Mouse (Mus musculus) myocyte (in vitro differentiated cells): Measurements from ENCODE around the gene Srgn. TPM values are rescaled to one million over a fixed set of nuclear protein-coding genes. Genes with fewer than 3 reads are reported as not detected.
A peak's percentile ranks its signal among the peaks of the same experiment; 100 is the strongest.

Experiments
- H3K27me3 ChIP-seq: one replicate; pipeline ENCODE4 v1.6.1; 2011; ENCODE audit not compliant: control insufficient read depth, insufficient read depth, insufficient read length
- H3K36me3 ChIP-seq: one replicate; pipeline ENCODE4 v1.6.1; 2011; ENCODE audit not compliant: control insufficient read depth, insufficient read depth
- H3K4me2 ChIP-seq: one replicate; pipeline ENCODE4 v1.6.1; 2011; ENCODE audit warnings: low read depth, control low read depth
- H3K4me3 ChIP-seq: one replicate; pipeline ENCODE4 v1.5.1; 2011; ENCODE audit warnings: mild to moderate bottlenecking, control low read depth, moderate library complexity
- H3K79me2 ChIP-seq: one replicate; pipeline ENCODE4 v1.6.1; 2011; ENCODE audit not compliant: control insufficient read depth, insufficient read depth
- H3ac ChIP-seq: one replicate; pipeline ENCODE4 v1.6.1; 2011; ENCODE audit not compliant: control insufficient read depth, insufficient read length
- CEBPB ChIP-seq: IDR thresholded peaks from 2 replicates; pipeline ENCODE4 v1.6.1; 2011; ENCODE audit warnings: mild to moderate bottlenecking, moderate library complexity; ENCODE audit not compliant: poor library complexity, insufficient read depth, severe bottlenecking
- E2F4 ChIP-seq: IDR thresholded peaks from one replicate; pipeline ENCODE4 v1.6.1; 2011; ENCODE audit warnings: mild to moderate bottlenecking, control low read depth, moderate library complexity; ENCODE audit not compliant: insufficient read depth
- MAX ChIP-seq: IDR thresholded peaks from one replicate; pipeline ENCODE4 v1.6.1; 2011; ENCODE audit warnings: low read depth, mild to moderate bottlenecking, control low read depth
- MYOD1 ChIP-seq, 3 experiments: IDR thresholded peaks; one replicate each; pipeline ENCODE4 v1.6.1; 2011; ENCODE audit warnings: control low read depth in 2 of 3, low read depth in 2 of 3, mild to moderate bottlenecking in 2 of 3, moderate library complexity in 1 of 3; ENCODE audit not compliant: insufficient read length in 2 of 3, control insufficient read depth in 1 of 3
- MYOG ChIP-seq, 3 experiments: IDR thresholded peaks; one replicate each; pipeline ENCODE4 v1.6.1; 2011; ENCODE audit warnings: control low read depth in 2 of 3, low read depth in 2 of 3, mild to moderate bottlenecking in 2 of 3; ENCODE audit not compliant: insufficient read length in 2 of 3, control insufficient read depth in 1 of 3, insufficient read depth in 1 of 3
- POLR2A ChIP-seq: IDR thresholded peaks from one replicate; pipeline ENCODE4 v1.6.1; 2011; ENCODE audit warnings: low read depth, mild to moderate bottlenecking, control low read depth, moderate library complexity; ENCODE audit not compliant: insufficient read length
- POLR2AphosphoS2 ChIP-seq: IDR thresholded peaks from one replicate; pipeline ENCODE4 v1.6.1; 2011; ENCODE audit warnings: low read depth, control low read depth; ENCODE audit not compliant: insufficient read length
- REST ChIP-seq: IDR thresholded peaks from one replicate; pipeline ENCODE4 v1.6.1; 2011; ENCODE audit warnings: mild to moderate bottlenecking, control low read depth, moderate library complexity; ENCODE audit not compliant: insufficient read depth, insufficient read length
- SRF ChIP-seq: IDR thresholded peaks from one replicate; pipeline ENCODE4 v1.6.1; 2011; ENCODE audit warnings: low read depth; ENCODE audit not compliant: control insufficient read depth, insufficient read length
- TCF12 ChIP-seq: IDR thresholded peaks from one replicate; pipeline ENCODE4 v1.6.1; 2011; ENCODE audit warnings: mild to moderate bottlenecking, control low read depth; ENCODE audit not compliant: poor library complexity, insufficient read depth, severe bottlenecking
- TCF3 ChIP-seq: IDR thresholded peaks from one replicate; pipeline ENCODE4 v1.6.1; 2011; ENCODE audit warnings: low read depth, control low read depth; ENCODE audit not compliant: insufficient read length
- USF1 ChIP-seq: IDR thresholded peaks from one replicate; pipeline ENCODE4 v1.6.1; 2011; ENCODE audit warnings: low read depth, mild to moderate bottlenecking, control low read depth, moderate library complexity
- polyA plus RNA-seq: library from polyadenylated mRNA; unstranded; fragments of >200 nt; fragmentation: generic; extraction: Trizol; gene quantifications from one replicate; pipeline ENCODE4 v1.2.1, GENCODE M21; 2012; ENCODE audit warnings: missing spikeins

Gene Srgn
- polyA plus RNA-seq, 1 experiment: 1.1 TPM

DNA sequence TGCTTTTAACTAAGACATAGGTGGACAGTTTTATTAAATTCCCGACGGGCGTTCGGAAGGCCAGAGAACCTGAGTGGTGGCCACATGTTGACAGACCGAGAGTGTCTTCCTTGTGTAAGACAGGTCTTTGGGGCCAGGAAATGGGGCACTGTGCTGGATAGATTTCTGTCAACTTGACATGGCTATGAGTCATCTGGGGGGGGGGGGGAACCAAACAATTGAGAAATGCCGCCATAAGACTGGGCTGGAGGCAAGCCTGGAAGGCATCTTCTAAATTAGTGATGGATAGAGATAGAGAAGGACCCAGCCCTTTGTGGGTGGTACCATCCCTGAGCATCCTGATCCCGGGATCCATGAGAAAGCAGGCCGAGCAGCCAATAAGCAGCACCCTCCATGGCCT lies 15.7 kb upstream of the Srgn start:
- H3ac ChIP-seq: no peak overlapping the region
- no peak overlapping the region for H3K4me2 ChIP-seq
- H3K36me3 ChIP-seq: no peaks in the 10 kb centered on the region
- TF ChIP-seq E2F4: no peak
- TF ChIP-seq TCF12: no peak
- no peak for TF ChIP-seq POLR2A
- H3K4me3 ChIP-seq: no peak overlapping the region
- no peaks in the 10 kb centered on the region for H3K27me3 ChIP-seq
- H3K79me2 ChIP-seq: no peaks in the 10 kb centered on the region

- no peak overlapping the region for H3K4me2 ChIP-seq
- no peaks in the 10 kb centered on the region for H3K79me2 ChIP-seq
- no peak overlapping the region for H3ac ChIP-seq
- TF ChIP-seq TCF12 (no peak), TCF3 (no peak), MAX (no peak), POLR2AphosphoS2 (no peak), USF1 (no peak), CEBPB (no peak), MYOD1 (IDR thresholded peaks at IDR 0.05; ENCODE audit: control insufficient read depth in 1 of 3, insufficient read length in 2 of 3, low read depth in 2 of 3) (no peak)
- no peak overlapping the region for H3K4me3 ChIP-seq
- no peaks in the 10 kb centered on the region for H3K27me3 ChIP-seq
- no peaks in the 10 kb centered on the region for H3K36me3 ChIP-seq
Observed at GRCm38 (mm10) chr10:62542507-62542906, 15.3 kb upstream of the Srgn start.

- Histone ChIP-seq H3K36me3 (no peaks in the 10 kb centered on the region), H3K4me2 (no peak overlapping the region), H3K79me2 (no peaks in the 10 kb centered on the region), H3K4me3 (no peak overlapping the region), H3ac (no peak overlapping the region), H3K27me3 (peaks cover 6% of the 10 kb centered on the region)
- no peak for TF ChIP-seq MYOG (IDR thresholded peaks at IDR 0.05; ENCODE audit: control insufficient read depth in 1 of 3, insufficient read depth in 1 of 3, insufficient read length in 2 of 3, low read depth in 2 of 3)
Observed at GRCm38 (mm10) chr10:62541499-62541898, 14.2 kb upstream of the Srgn start.

GRCm38 (mm10) chr10:62540800-62541199 lies 13.5 kb upstream of the Srgn start:
- no peak for TF ChIP-seq MAX

DNA sequence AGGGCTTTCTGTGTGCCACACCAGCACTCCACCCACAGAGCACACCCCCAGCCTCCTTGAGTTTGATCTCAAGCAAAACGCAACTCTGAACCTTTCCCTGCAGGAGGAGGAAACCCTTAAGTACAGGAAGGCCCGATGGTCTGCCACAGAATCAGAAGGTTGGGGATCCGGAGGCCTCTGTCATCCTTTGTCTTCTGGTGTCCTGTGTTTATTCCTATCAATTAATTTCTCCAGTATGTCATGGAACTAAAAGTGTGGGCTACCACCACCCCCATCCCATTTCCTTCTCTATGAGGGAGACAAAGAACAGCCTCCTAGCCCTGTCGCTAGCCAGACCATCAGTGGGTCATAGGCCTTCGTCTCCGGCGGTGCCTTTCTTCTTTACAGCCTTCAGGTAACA lies 7.3 kb upstream of the Srgn start:
- H3K79me2 ChIP-seq: no peaks in the 10 kb centered on the region
- peaks cover 6% of the 10 kb centered on the region for H3K27me3 ChIP-seq
- H3K36me3 ChIP-seq: no peaks in the 10 kb centered on the region
- TF ChIP-seq E2F4 (no peak), MYOD1 (IDR thresholded peaks at IDR 0.05; ENCODE audit: control insufficient read depth in 1 of 3, insufficient read length in 2 of 3, low read depth in 2 of 3) (no peak), POLR2A (no peak), MYOG (IDR thresholded peaks at IDR 0.05; ENCODE audit: control insufficient read depth in 1 of 3, insufficient read depth in 1 of 3, insufficient read length in 2 of 3, low read depth in 2 of 3) (no peak), USF1 (no peak), POLR2AphosphoS2 (no peak), CEBPB (no peak), MAX (no peak), REST (no peak), SRF (no peak), TCF12 (no peak), TCF3 (no peak)
- no peak overlapping the region for H3K4me2 ChIP-seq
- H3ac ChIP-seq: no peak overlapping the region
- no peak overlapping the region for H3K4me3 ChIP-seq

More at GRCm38 (mm10) chr10:62540800-62541199, 13.5 kb upstream of the Srgn start:
- H3K79me2 ChIP-seq: no peaks in the 10 kb centered on the region
- H3K36me3 ChIP-seq: no peaks in the 10 kb centered on the region
- H3K4me3 ChIP-seq: no peak overlapping the region
- H3K4me2 ChIP-seq: no peak overlapping the region
- peaks cover 6% of the 10 kb centered on the region for H3K27me3 ChIP-seq
- H3ac ChIP-seq: no peak overlapping the region

GRCm38 (mm10) chr10:62532832-62533231 lies 5.6 kb upstream of the Srgn start:
- no peaks in the 10 kb centered on the region for H3K36me3 ChIP-seq
- H3K4me2 ChIP-seq: no peak overlapping the region
- no peak overlapping the region for H3ac ChIP-seq
- H3K27me3 ChIP-seq: peaks cover 10% of the 10 kb centered on the region
- H3K4me3 ChIP-seq: no peak overlapping the region
- TF ChIP-seq TCF3 (no peak), MYOD1 (IDR thresholded peaks at IDR 0.05; ENCODE audit: control insufficient read depth in 1 of 3, insufficient read length in 2 of 3, low read depth in 2 of 3) (peak in 1 of 3 experiments; percentile 25)
- H3K79me2 ChIP-seq: no peaks in the 10 kb centered on the region
